Mouse (Mus musculus) frontal cortex, adult (tissue): ENCODE data around the gene Atrip.
A peak's percentile ranks its signal among the peaks of the same experiment; 100 is the strongest.

Experiments
- ATAC-seq: cut with Nextera tagmentation; 2 replicates; pipeline ENCODE4 v1.9.2; 2017; ENCODE audit warnings: mild to moderate bottlenecking, moderate library complexity, mixed read lengths; ENCODE audit not compliant: low TSS enrichment

The Atrip gene

GRCm38 (mm10) chr9:109073661-109074573 lies at the start of gene Atrip:
Gene Atrip, minus strand, starts transcription at chr9:109074124.
- peak; percentile 99 for ATAC-seq

- ATAC-seq, result no peak
These were observed 49.3 kb upstream of the Atrip start for GRCm38 (mm10) chr9:109123266-109123665.

- peak; percentile 55; the same call in 1 of the 2 replicates for ATAC-seq
These were observed 48.7 kb upstream of the Atrip start for GRCm38 (mm10) chr9:109122553-109123085.

GRCm38 (mm10) chr9:109120956-109121355 lies 47.0 kb upstream of the Atrip start:
- ATAC-seq, result no peak

GRCm38 (mm10) chr9:109119571-109119970 lies 45.6 kb upstream of the Atrip start:
- ATAC-seq, result no peak

GRCm38 (mm10) chr9:109118106-109118505 lies 44.2 kb upstream of the Atrip start:
- ATAC-seq, result no peak

GRCm38 (mm10) chr9:109116205-109116604 lies 42.3 kb upstream of the Atrip start:
- no peak for ATAC-seq

GRCm38 (mm10) chr9:109114871-109115270 lies 40.9 kb upstream of the Atrip start:
- no peak for ATAC-seq

GRCm38 (mm10) chr9:109114276-109114675 lies 40.4 kb upstream of the Atrip start:
- no peak for ATAC-seq

- ATAC-seq, result no peak
These were observed 39.4 kb upstream of the Atrip start for GRCm38 (mm10) chr9:109113331-109113730.

- ATAC-seq, result no peak
These were observed 37.7 kb upstream of the Atrip start for GRCm38 (mm10) chr9:109111591-109111990.

GRCm38 (mm10) chr9:109111101-109111500 lies 37.2 kb upstream of the Atrip start:
- no peak for ATAC-seq

- no peak for ATAC-seq
These were observed 36.3 kb upstream of the Atrip start for GRCm38 (mm10) chr9:109110240-109110639.

GRCm38 (mm10) chr9:109107341-109107740 lies 33.4 kb upstream of the Atrip start:
- no peak for ATAC-seq

GRCm38 (mm10) chr9:109105648-109106047 lies 31.7 kb upstream of the Atrip start:
- ATAC-seq, result no peak

GRCm38 (mm10) chr9:109105011-109105410 lies 31.1 kb upstream of the Atrip start:
- no peak; the same call in 1 of the 2 replicates for ATAC-seq

GRCm38 (mm10) chr9:109104083-109104482 lies 30.2 kb upstream of the Atrip start:
- ATAC-seq, result no peak

- ATAC-seq, result no peak
These were observed 29.3 kb upstream of the Atrip start for GRCm38 (mm10) chr9:109103250-109103649.

- no peak for ATAC-seq
These were observed 28.6 kb upstream of the Atrip start for GRCm38 (mm10) chr9:109102541-109102940.

GRCm38 (mm10) chr9:109101933-109102445 lies 28.1 kb upstream of the Atrip start:
- no peak for ATAC-seq

- no peak for ATAC-seq
These were observed 26.5 kb upstream of the Atrip start for GRCm38 (mm10) chr9:109100307-109100928.

GRCm38 (mm10) chr9:109098969-109099368 lies 25.0 kb upstream of the Atrip start:
- no peak for ATAC-seq
